Mouse (Mus musculus) CH12.LX (cell line): ENCODE measurements at regions not wholly inside any gene's neighbourhood (a gene's known extent, or its start where the extent isn't known, plus 50 kb on each side); places are given as distances from the start of the nearest gene placed in this dataset.

ENCODE experiments used
- DNase-seq: peaks from one replicate; pipeline ENCODE4 v3.0.0-alpha.2; 2013; ENCODE audit errors: extremely low read depth
- H3K27ac ChIP-seq: 2 replicates; pipeline ENCODE4 v1.5.1; 2012; ENCODE audit warnings: low read depth, mild to moderate bottlenecking, control low read depth, moderate library complexity; ENCODE audit not compliant: insufficient read depth
- H3K27me3 ChIP-seq: replicated peaks from 2 replicates; pipeline ENCODE3; 2012; ENCODE audit warnings: inconsistent platforms
- H3K36me3 ChIP-seq, 2 experiments: replicated peaks in 1 of 2; 2 replicates each; pipeline versions ENCODE3 to v1.6.1; 2012; ENCODE audit warnings: inconsistent platforms in 1 of 2, low read length in 1 of 2, mild to moderate bottlenecking in 1 of 2, mixed read lengths in 1 of 2, moderate library complexity in 1 of 2; ENCODE audit not compliant: control insufficient read depth in 1 of 2, insufficient read depth in 1 of 2
- H3K4me1 ChIP-seq, 2 experiments: 2 replicates each; pipeline ENCODE4 v1.6.1; 2012; ENCODE audit warnings: inconsistent platforms in 1 of 2, moderate library complexity in 1 of 2; ENCODE audit not compliant: insufficient read depth in 2 of 2, control insufficient read depth in 1 of 2
- H3K4me2 ChIP-seq: 2 replicates; pipeline ENCODE4 v1.6.1; 2012; ENCODE audit warnings: low read depth, mild to moderate bottlenecking, control low read depth; ENCODE audit not compliant: poor library complexity, insufficient read depth, severe bottlenecking
- H3K4me3 ChIP-seq, 3 experiments: fragments of 150-350 bp in 1 of 3; sonication (generic) in 1 of 3; replicated peaks in 1 of 3; 2 replicates each; pipeline versions ENCODE3 to v1.5.1; 2011 to 2012; ENCODE audit warnings: low read depth in 2 of 3, low read length in 2 of 3, mild to moderate bottlenecking in 2 of 3, moderate library complexity in 2 of 3, control low read depth in 1 of 3, improper control_type of control experiment in 1 of 3, inconsistent platforms in 1 of 3, mixed read lengths in 1 of 3; ENCODE audit not compliant: poor library complexity in 1 of 3
- H3K79me2 ChIP-seq: replicated peaks from 2 replicates; pipeline ENCODE4 v1.6.1; 2012; ENCODE audit warnings: mild to moderate bottlenecking, moderate library complexity; ENCODE audit not compliant: control insufficient read depth, poor library complexity, insufficient read depth, severe bottlenecking; ENCODE audit errors: extremely low read depth
- H3K9ac ChIP-seq: 2 replicates; pipeline ENCODE4 v1.6.1; 2012; ENCODE audit warnings: low read depth, mild to moderate bottlenecking, control low read depth, moderate library complexity; ENCODE audit not compliant: insufficient read depth
- H3K9me3 ChIP-seq: replicated peaks from 2 replicates; pipeline ENCODE3; 2012; ENCODE audit warnings: low read length, inconsistent platforms, mixed read lengths
- BHLHE40 ChIP-seq: IDR thresholded peaks from 2 replicates; pipeline ENCODE4 v1.6.1; 2011; ENCODE audit warnings: mild to moderate bottlenecking, low read depth, low read length, improper control_type of control experiment
- E2F4 ChIP-seq: IDR thresholded peaks from 2 replicates; pipeline ENCODE4 v1.6.1; 2011; ENCODE audit warnings: low read depth, low read length, improper control_type of control experiment; ENCODE audit not compliant: insufficient replicate concordance
- EP300 ChIP-seq: IDR thresholded peaks from 2 replicates; pipeline ENCODE4 v1.6.1; 2011; ENCODE audit warnings: low read length, improper control_type of control experiment
- GABPA ChIP-seq: IDR thresholded peaks from 2 replicates; pipeline ENCODE4 v1.6.1; 2012; ENCODE audit warnings: low read depth, low read length, improper control_type of control experiment, inconsistent platforms; ENCODE audit not compliant: insufficient replicate concordance
- JUN ChIP-seq: IDR thresholded peaks from 2 replicates; pipeline ENCODE4 v1.6.1; 2011; ENCODE audit warnings: low read depth, mild to moderate bottlenecking, low read length, improper control_type of control experiment, moderate library complexity; ENCODE audit not compliant: insufficient read depth
- JUND ChIP-seq: conservative IDR thresholded peaks from 2 replicates; pipeline ENCODE4 v1.6.1; 2011; ENCODE audit warnings: low read depth, low read length, improper control_type of control experiment
- MYC ChIP-seq: IDR thresholded peaks from 2 replicates; pipeline ENCODE4 v1.6.1; 2011; ENCODE audit warnings: low read depth, mild to moderate bottlenecking, improper control_type of control experiment, low read length
- NELFE ChIP-seq: IDR thresholded peaks from 2 replicates; pipeline ENCODE4 v1.6.1; 2011; ENCODE audit warnings: low read depth, low read length, improper control_type of control experiment
- NRF1 ChIP-seq: IDR thresholded peaks from 2 replicates; pipeline ENCODE4 v1.6.1; 2014; ENCODE audit warnings: low read depth, mild to moderate bottlenecking, inconsistent platforms, low read length, improper control_type of control experiment, moderate library complexity
- POLR2AphosphoS2 ChIP-seq: IDR thresholded peaks from 2 replicates; pipeline ENCODE4 v1.6.1; 2011; ENCODE audit warnings: low read depth, low read length, improper control_type of control experiment
- RAD21 ChIP-seq: IDR thresholded peaks from 2 replicates; pipeline ENCODE4 v1.6.1; 2011; ENCODE audit warnings: low read depth, mild to moderate bottlenecking, low read length, improper control_type of control experiment, moderate library complexity
- SMC3 ChIP-seq: IDR thresholded peaks from 2 replicates; pipeline ENCODE4 v1.6.1; 2011; ENCODE audit warnings: low read depth, low read length, improper control_type of control experiment
- UBTF ChIP-seq: IDR thresholded peaks from 2 replicates; pipeline ENCODE4 v1.6.1; 2012; ENCODE audit warnings: low read depth, mild to moderate bottlenecking, inconsistent platforms, low read length, improper control_type of control experiment, moderate library complexity
- ZMIZ1 ChIP-seq: IDR thresholded peaks from 2 replicates; pipeline ENCODE4 v1.6.1; 2012; ENCODE audit warnings: low read depth, mild to moderate bottlenecking, inconsistent platforms, low read length, improper control_type of control experiment
- dilution Hi-C: fragments of 300-500 bp; cut with MboI; formaldehyde crosslinking; loops from 2 replicates; pipeline ENCODE4 v1.14.3; 2020; ENCODE audit warnings: low sequenced_read_pairs; ENCODE audit not compliant: extremely low pct_unique_long_range_greater_than_20kb, extremely low pct_ligation_motif_present
- in situ Hi-C: fragments of 300-500 bp; cut with MboI; formaldehyde crosslinking; loops from 3 replicates; pipeline ENCODE4 v1.14.3; 2019; ENCODE audit warnings: low sequenced_read_pairs, low pct_ligation_motif_present, low pct_unique_long_range_greater_than_20kb, mixed read lengths

- Histone ChIP-seq H3K4me1 (no peaks in the 10 kb centered on the region), H3K27ac (no peak overlapping the region), H3K79me2 (no peaks in the 10 kb centered on the region), H3K4me2 (no peak overlapping the region), H3K4me3 (no peak overlapping the region), H3K9ac (no peak overlapping the region), H3K9me3 (peaks cover 80% of the 10 kb centered on the region), H3K36me3 (no peaks in the 10 kb centered on the region), H3K27me3 (no peaks in the 10 kb centered on the region)
- no peak for TF ChIP-seq SMC3
- TF ChIP-seq MYC: no peak
- no peak for TF ChIP-seq UBTF
- no peak for TF ChIP-seq RAD21
- dilution Hi-C loops (no loop called here), in situ Hi-C loops (no loop called here)
- no peak for DNase-seq
Measured at GRCm38 (mm10) chr11:7425233-7425632, 211.5 kb upstream of the Igfbp3 start.

GRCm38 (mm10) chr11:7424082-7424471 is 210.4 kb upstream of the Igfbp3 start:
- peaks cover 84% of the 10 kb centered on the region for H3K9me3 ChIP-seq
- H3K27me3 ChIP-seq: no peaks in the 10 kb centered on the region
- TF ChIP-seq BHLHE40 (no peak), POLR2AphosphoS2 (no peak), ZMIZ1 (no peak), JUN (no peak), NRF1 (no peak)
- dilution Hi-C loops (no loop called here), in situ Hi-C loops (no loop called here)
- no peaks in the 10 kb centered on the region for H3K79me2 ChIP-seq
- no peaks in the 10 kb centered on the region for H3K36me3 ChIP-seq
- H3K4me2 ChIP-seq: no peak overlapping the region
- DNase-seq: no peak
- H3K4me1 ChIP-seq: no peaks in the 10 kb centered on the region
- H3K4me3 ChIP-seq: no peak overlapping the region
- H3K9ac ChIP-seq: no peak overlapping the region
- H3K27ac ChIP-seq: no peak overlapping the region

DNA sequence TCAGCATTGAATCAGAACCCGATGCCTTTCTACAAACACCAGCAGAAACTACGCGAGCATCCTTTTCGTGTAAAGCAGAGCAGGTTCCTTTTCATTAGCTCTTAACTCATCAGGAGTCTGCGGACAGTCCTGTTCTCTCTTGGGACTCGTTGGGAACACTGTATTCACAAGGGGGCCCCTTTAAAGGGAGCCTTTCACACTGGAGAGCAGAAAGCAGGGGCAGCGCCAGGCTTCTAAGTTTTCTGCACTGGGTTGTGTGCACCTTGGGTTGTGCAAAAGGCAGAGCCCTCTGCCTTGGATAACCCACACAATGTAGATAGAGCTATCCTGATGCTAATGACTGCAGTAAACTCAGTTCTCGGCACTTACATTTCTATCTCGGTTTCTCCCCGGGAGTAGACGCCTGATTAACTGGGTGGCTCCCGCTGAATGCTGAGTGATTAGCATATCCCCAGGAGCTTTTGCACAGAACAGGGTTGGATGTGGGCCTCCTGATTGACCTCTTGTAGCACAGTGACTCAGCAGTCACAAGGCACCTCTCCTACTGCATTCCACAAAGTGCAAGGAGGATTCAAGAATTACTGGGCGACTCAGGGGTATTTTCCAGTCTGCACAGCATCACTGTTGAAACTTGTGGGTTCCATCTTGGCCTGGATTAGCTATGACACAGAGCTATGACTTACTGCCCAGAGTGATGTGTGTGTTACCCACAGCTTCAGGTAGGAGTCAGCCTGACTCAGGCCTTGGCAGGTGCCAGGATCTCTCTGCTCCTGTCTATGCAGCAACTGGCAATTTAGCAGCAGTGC is 209.8 kb upstream of the Igfbp3 start:
- Histone ChIP-seq H3K9me3 (peaks cover 84% of the 10 kb centered on the region), H3K4me3 (no peak overlapping the region), H3K36me3 (no peaks in the 10 kb centered on the region), H3K27me3 (no peaks in the 10 kb centered on the region), H3K9ac (no peak overlapping the region), H3K27ac (no peak overlapping the region), H3K4me1 (no peaks in the 10 kb centered on the region), H3K79me2 (no peaks in the 10 kb centered on the region), H3K4me2 (no peak overlapping the region)
- in situ Hi-C loops (no loop called here), dilution Hi-C loops (no loop called here)
- no peak for DNase-seq
- no peak for TF ChIP-seq JUN
- no peak for TF ChIP-seq JUND
- TF ChIP-seq NELFE: no peak
- no peak for TF ChIP-seq E2F4
- no peak for TF ChIP-seq BHLHE40
- no peak for TF ChIP-seq GABPA
- no peak for TF ChIP-seq EP300
